Mouse (Mus musculus): ENCODE results near the gene Prickle4. TPM values are rescaled to one million over a fixed set of nuclear protein-coding genes. Genes with fewer than 3 reads are reported as not detected.

Prickle4 gene
- polyA plus RNA-seq (2012; rRNA removed; ENCODE audit: low replicate concordance): 5.1 and 8.2 TPM in 2 replicates

DNA sequence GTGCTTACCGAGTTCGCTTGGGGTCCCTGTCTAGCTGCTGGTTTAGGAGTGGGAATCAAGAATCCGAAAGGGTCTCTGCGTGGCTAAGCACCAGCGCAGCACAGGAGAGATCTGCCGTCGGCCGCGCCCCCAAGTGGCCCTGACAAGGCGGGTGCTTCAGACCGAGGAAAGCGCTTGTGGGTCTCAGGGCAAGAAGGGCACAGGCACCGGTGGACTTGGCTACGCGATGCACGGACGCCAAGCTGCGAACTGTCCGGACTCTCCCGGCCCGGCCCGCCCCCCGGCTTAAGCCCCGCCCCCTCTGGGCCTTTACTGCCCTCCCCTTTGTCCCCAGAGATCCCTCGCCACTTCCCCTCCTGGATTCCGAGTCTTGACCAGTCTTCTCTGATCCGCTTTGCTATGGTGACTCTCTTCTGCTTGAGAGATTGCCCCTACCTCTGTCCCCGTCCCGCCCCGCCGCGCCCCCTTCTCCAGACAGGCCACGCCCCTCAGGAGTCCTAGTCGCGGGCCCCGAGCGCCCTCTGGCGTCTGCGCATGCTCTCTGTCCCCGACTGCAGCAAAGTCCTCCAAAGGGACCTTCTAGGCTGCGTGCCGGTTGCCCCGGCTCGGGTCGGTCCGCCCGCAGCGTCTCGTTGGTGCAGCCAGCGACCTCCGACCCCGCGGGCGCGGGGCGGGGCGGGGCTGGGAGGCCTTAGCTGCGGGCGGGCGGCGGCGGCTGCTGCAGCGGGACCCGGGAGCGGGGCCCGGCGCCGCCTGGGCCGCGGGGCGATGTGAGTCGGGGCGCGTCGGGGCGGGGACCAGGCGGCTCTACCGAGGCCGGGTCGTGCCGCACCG, at the start of gene Prickle4:
TSS of gene Prickle4 (minus strand) at position 234 of the 834 bp plus-strand sequence.

DNA sequence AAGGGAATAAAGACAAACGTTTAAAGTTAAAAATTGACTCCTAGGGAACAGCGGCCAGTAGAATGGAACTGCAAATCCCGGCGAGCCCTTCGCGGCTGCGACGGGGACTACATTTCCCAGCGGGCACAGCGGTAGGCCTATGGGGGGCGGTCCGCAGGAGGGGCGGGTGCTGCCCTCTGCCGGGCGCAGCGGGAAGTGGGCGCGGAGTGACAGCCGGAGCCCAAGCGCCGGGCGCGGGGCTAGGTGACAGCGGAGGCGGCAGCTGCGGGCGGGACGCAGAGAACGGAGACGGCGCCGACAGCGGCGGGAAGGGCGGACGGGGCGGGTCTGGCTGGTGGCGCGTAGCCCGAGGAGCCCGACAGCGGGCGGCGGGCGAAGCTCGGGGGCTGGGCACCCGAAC, 42.3 kb upstream of the Prickle4 start, which contains the start of gene Tfeb:
TSS of gene Tfeb (plus strand) at position 175 of the 400 bp plus-strand sequence.

DNA sequence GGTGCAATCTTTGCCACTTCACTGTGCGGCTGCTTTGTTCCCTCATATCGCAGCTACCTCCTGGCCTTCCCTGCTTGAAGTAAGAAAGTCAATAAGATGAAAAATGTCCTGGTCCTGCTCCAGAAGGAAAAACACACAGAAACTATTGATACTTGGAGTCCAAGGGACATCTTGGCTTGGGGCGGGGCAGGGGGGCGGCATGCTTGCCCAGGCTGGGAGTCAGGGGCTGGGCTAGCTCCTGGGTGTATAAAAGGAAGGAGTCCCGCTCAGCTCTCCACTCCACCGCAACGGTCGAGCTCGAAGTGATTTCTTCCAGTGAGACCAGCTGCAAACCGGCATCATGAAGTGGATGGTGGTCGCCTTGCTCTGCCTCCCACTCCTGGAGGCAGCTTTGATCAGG, 32.0 kb upstream of the Prickle4 start, which contains the start of gene Pgc:
TSS of gene Pgc (plus strand) at position 277 of the 400 bp plus-strand sequence.

DNA sequence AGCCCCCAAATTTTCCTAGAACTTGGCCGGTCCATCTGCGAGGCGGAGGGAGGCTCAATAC, 264 bp downstream of the Prickle4 start, which contains the start of gene Gm21981:
TSS of gene Gm21981 (minus strand) at position 14 of the 61 bp plus-strand sequence.

DNA sequence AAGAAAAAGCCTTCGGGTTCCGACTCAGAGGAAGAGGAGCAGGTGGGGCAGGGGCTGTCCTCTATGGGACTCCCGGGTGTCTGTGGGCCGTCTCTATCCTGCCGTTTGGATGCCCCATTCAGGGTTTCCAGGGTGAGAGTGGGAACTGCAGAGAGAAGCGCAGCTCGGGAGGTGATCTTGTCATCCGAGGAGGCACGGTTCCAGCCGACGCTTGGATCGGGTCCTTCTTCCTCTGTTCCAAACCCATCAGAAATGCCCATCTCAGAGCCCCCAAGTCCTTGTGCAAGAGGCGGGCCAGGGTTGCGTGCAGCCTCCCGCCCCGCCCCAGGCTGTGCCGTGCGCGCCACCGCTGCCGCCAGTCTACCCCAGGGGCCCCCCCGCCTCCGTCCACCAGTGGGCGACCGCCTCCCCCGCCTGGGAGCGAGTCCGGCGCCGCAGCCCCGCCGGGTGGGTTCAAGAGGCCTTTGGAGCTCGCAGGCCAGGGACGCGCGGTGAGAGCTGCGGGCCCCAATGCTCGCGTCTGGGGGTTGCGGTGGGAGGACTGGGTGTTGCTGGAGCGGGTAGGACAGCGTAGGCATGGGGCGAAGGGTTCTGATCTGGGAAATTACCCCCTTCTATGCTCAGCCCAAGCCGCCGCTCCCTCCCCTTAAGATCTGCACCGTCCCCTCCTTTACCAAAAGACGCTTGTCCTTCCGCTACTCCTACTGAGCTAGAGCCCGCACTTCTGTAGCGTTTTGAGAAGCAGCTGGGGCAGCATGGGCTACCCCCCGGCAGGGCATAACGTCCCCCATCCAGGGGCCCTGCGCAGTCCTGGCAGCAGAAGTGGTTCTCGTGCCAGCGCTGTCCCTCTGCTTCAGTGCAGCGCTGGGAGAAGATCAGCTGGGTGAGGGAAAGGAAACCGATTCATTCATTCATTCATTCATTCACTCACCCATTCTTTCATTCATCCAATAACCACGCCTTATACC, 5.6 kb downstream of the Prickle4 start, which contains the start of gene Frs3:
TSS of gene Frs3 (plus strand) at position 423 of the 968 bp plus-strand sequence.

DNA sequence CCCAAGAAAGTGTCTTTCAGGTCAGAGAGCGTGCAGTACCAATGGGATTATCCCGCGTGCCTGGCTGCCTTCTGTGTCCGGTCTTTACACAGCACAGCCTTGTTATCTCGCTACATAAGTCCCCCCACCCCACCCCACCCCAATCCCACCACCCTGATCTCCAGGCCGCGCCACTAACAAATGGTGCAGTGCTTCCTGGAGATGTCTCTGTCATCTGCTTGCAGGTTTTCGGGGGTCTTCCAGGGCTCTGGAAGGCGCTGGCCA, 6.3 kb downstream of the Prickle4 start, which contains the start of gene Tomm6:
TSS of gene Tomm6 (minus strand) at position 43 of the 264 bp plus-strand sequence.

Other genes starting within 250 kb of the Prickle4 start
- gene Taf8, start 192.4 kb downstream of the Prickle4 start, polyA plus RNA-seq (2012; rRNA removed; ENCODE audit: low replicate concordance): 23.0 and 29.7 TPM in 2 replicates
- gene Ccnd3, start 189.7 kb downstream of the Prickle4 start, polyA plus RNA-seq (2012; rRNA removed; ENCODE audit: low replicate concordance): 140 and 227 TPM in 2 replicates
- 8.7 and 11.1 TPM in 2 replicates for gene Bysl, start 83.2 kb downstream of the Prickle4 start, polyA plus RNA-seq (2012; rRNA removed; ENCODE audit: low replicate concordance)
- 20.8 and 39.5 TPM in 2 replicates for gene Med20, start 83.2 kb downstream of the Prickle4 start, polyA plus RNA-seq (2012; rRNA removed; ENCODE audit: low replicate concordance)
- 1.0 and 1.2 TPM in 2 replicates for gene Gm20517, start 83.1 kb downstream of the Prickle4 start, polyA plus RNA-seq (2012; rRNA removed; ENCODE audit: low replicate concordance)
- 6.2 and 6.9 TPM in 2 replicates for gene Usp49, start 64.0 kb downstream of the Prickle4 start, polyA plus RNA-seq (2012; rRNA removed; ENCODE audit: low replicate concordance)
- 114 and 120 TPM in 2 replicates for gene Tomm6, start 6.3 kb downstream of the Prickle4 start, polyA plus RNA-seq (2012; rRNA removed; ENCODE audit: low replicate concordance)
- gene Frs3, start 5.7 kb downstream of the Prickle4 start, polyA plus RNA-seq (2012; rRNA removed; ENCODE audit: low replicate concordance): 15.2 and 18.4 TPM in 2 replicates
- gene Gm21981, start 281 bp downstream of the Prickle4 start, polyA plus RNA-seq (2012; rRNA removed; ENCODE audit: low replicate concordance): 0.98 and 1.2 TPM in 2 replicates
- 0.75 and 0.88 TPM in 2 replicates for gene Pgc, start 32.1 kb upstream of the Prickle4 start, polyA plus RNA-seq (2012; rRNA removed; ENCODE audit: low replicate concordance)
- gene Tfeb, start 42.3 kb upstream of the Prickle4 start, polyA plus RNA-seq (2012; rRNA removed; ENCODE audit: low replicate concordance): 55.1 and 72.0 TPM in 2 replicates
- gene Mdfi, start 140.0 kb upstream of the Prickle4 start, polyA plus RNA-seq (2012; rRNA removed; ENCODE audit: low replicate concordance): 30.1 and 64.7 TPM in 2 replicates
- gene Foxp4, start 229.9 kb upstream of the Prickle4 start, polyA plus RNA-seq (2012; rRNA removed; ENCODE audit: low replicate concordance): 53.5 and 160 TPM in 2 replicates